Mouse (Mus musculus) CD4-positive, CD25-positive, alpha-beta regulatory T cell (primary cell): ENCODE data around the gene Bcat1. TPM values are rescaled to one million over a fixed set of nuclear protein-coding genes. Genes with fewer than 3 reads are reported as not detected.

Source experiments
- polyA plus RNA-seq: library from polyadenylated mRNA; unstranded; fragments of 100-300 nt; shearing (Covaris generic); gene quantifications from one replicate; pipeline ENCODE4 v1.2.1, GENCODE M21; 2017

Gene Bcat1
- polyA plus RNA-seq: 6.0 TPM

DNA sequence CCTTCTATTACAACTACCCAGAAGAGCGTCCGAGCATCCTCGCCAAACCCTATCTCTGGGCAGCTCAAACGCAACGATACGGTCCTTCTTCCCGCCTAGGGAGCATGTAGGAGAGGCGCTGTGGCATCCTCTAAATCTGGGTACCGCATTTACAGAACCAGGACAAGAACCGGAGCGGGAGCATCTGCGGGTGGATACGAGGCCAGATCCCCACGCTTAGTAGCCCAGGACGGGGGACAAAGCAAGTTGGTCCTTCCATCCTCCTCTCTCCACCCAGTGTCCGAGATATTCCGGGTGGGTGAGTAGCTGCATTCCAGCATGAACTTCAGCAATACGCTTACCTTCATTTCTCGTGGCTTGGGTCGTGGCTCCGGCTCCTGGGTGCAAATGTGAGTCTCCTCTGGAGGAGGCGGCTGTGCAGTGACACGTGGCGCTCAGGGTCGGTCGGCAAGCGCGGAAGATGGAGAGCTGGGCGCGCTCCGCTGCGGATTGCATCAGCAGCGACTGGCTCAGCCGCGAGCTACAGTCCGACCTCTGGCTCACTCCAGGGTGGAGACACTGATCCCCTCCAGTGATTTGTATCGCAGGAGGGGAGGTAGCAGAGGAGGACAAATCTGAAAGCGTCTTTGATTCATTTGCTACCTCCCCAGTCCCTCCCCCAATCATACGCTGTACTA is at the start of gene Bcat1:
Gene Bcat1, minus strand, starts transcription at position 637 of the 677 bp plus-strand sequence.

GRCm38 (mm10) chr6:145115476-145116097 is 39.6 kb upstream of the Bcat1 start, which contains the start of gene Lrmp:
Lrmp (plus strand) TSS chr6:145115653.

Other genes with a start within 250 kb of the Bcat1 start
- 249 TPM for gene Lrmp, start 39.5 kb upstream of the Bcat1 start, polyA plus RNA-seq
- gene Casc1, start 134.8 kb upstream of the Bcat1 start, polyA plus RNA-seq: 1.3 TPM
- gene Etfrf1, start 134.9 kb upstream of the Bcat1 start, polyA plus RNA-seq: 24.7 TPM
- gene Kras, start 174.1 kb upstream of the Bcat1 start, polyA plus RNA-seq: 180 TPM